Mouse (Mus musculus) MEL (cell line): Measurements from ENCODE around the gene Chst8.

ENCODE experiments used
- CTCF ChIP-seq, 3 experiments: IDR thresholded peaks in 2 of 3; conservative IDR thresholded peaks in 1 of 3; 2 replicates each; pipeline ENCODE4 v1.5.1; 2011 to 2012; ENCODE audit warnings: low read length in 3 of 3, low read depth in 2 of 3, mild to moderate bottlenecking in 2 of 3, improper control_type of control experiment in 1 of 3, inconsistent platforms in 1 of 3, mixed read lengths in 1 of 3, moderate library complexity in 1 of 3; ENCODE audit not compliant: control insufficient read depth in 1 of 3, insufficient read depth in 1 of 3, poor library complexity in 1 of 3, severe bottlenecking in 1 of 3
- SMC3 ChIP-seq: IDR thresholded peaks from 2 replicates; pipeline ENCODE4 v1.6.1; 2011; ENCODE audit warnings: low read depth, low read length, improper control_type of control experiment

- TF ChIP-seq SMC3, result no peak
- no peak for TF ChIP-seq CTCF (IDR thresholded peaks at IDR 0.05 in 2 of 3, conservative IDR thresholded peaks at IDR 0.05 in 1 of 3; ENCODE audit: control insufficient read depth in 1 of 3, insufficient read depth in 1 of 3, low read depth in 2 of 3, low read length in 3 of 3, poor library complexity in 1 of 3, severe bottlenecking in 1 of 3)
Measured at GRCm38 (mm10) chr7:34643329-34643728, 169.2 kb downstream of the Chst8 start.
